Mouse (Mus musculus) layer of hippocampus, postnatal 36 days (tissue): ENCODE results near the gene Il13ra2. TPM values are rescaled to one million over a fixed set of nuclear protein-coding genes. Genes with fewer than 3 reads are reported as not detected.
"Not testable (repeated sequence)": the region's sequence is repeated elsewhere in the genome, so short reads cannot be mapped to it uniquely, and the experiment has no call there.

Experiments used
- DNase-seq, 2 experiments: peaks; one replicate each; pipeline ENCODE4 v3.0.0; 2022
- total RNA-seq, 2 experiments: library from RNA; stranded (reverse); gene quantifications; 2 replicates each; pipeline ENCODE4 v1.2.3; 2021

Il13ra2 gene
- total RNA-seq = under 1 TPM; 0.45 to 0.58 TPM

GRCm38 (mm10) chrX:147429129-147429528 lies at the start of gene Il13ra2:
Gene Il13ra2, minus strand, starts transcription at chrX:147429192.
- DNase-seq = no peak

- not testable (repeated sequence) for DNase-seq
Observed at GRCm38 (mm10) chrX:147453610-147454009, 24.6 kb upstream of the Il13ra2 start, which contains the start of gene Vmn1r239-ps. Gene Vmn1r239-ps, minus strand, starts transcription at chrX:147453710.

GRCm38 (mm10) chrX:147443386-147443785 lies 14.4 kb upstream of the Il13ra2 start:
- DNase-seq = no peak

GRCm38 (mm10) chrX:147435400-147435799 lies 6.4 kb upstream of the Il13ra2 start:
- no peak for DNase-seq

DNA sequence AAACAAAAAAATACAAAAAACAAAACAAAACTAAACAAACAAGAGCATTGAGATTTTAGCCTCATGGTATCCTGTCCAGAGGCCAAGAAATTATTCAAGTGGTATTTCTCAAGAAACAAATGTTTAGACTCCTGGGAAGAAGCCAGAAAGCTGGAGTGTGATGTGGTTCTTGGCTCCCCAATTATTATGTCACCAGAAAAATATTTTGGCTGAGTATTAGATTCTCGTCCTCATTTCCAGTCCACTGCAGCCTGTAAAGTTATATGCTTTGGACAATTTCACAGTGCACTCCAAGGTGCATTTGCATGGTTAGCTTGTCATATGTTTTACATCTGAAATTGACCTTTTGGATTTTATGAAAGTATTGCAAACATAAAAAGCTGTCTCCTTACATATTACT lies 761 bp upstream of the Il13ra2 start:
- no peak for DNase-seq

DNA sequence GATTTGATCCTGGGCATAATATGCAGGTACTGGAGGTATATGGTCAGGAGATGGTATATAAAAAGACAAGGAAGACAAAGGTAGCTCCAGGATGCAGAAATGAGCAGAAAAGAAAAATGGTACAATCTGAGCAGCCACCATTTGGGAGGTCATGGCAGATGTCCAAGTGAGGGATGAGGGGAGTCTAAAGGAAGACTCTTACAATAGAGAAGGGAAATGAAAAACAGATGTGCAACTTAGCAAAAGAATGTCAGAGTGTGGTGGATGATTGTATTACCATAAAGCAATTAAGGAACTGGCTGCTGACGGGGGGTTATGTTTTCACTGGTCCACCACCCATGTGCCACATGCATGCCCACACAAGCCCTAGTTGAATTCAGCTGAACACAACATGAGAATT lies 35.5 kb downstream of the Il13ra2 start:
- no peak for DNase-seq

- no peak for DNase-seq
Observed at GRCm38 (mm10) chrX:147349167-147349566, 79.8 kb downstream of the Il13ra2 start.

Other genes starting within 250 kb of the Il13ra2 start
- gene Vmn1r239-ps, start 24.5 kb upstream of the Il13ra2 start, total RNA-seq = not detected
- gene Lrch2, start 124.9 kb upstream of the Il13ra2 start, total RNA-seq = 10 to 100 TPM; 26.6 to 28.2 TPM